Mouse (Mus musculus): ENCODE measurements at regions not wholly inside any gene's neighbourhood (a gene's known extent, or its start where the extent isn't known, plus 50 kb on each side); places are given as distances from the start of the nearest gene placed in this dataset.

GRCm38 (mm10) chr17:84028157-84028970 lies 159.4 kb downstream of the Zfp36l2 start:
- DNase-seq (ENCODE audit: low spot score), result peak; percentile 83

- DNase-seq (ENCODE audit: low spot score), result no peak
Measured at GRCm38 (mm10) chr17:84027275-84027674, 160.5 kb downstream of the Zfp36l2 start.

- peak; percentile 53 for DNase-seq (ENCODE audit: low spot score)
Measured at GRCm38 (mm10) chr17:84026110-84026509, 161.6 kb downstream of the Zfp36l2 start.

- no peak for DNase-seq (ENCODE audit: low spot score)
Measured at GRCm38 (mm10) chr17:84022358-84022757, 165.4 kb downstream of the Zfp36l2 start.

DNA sequence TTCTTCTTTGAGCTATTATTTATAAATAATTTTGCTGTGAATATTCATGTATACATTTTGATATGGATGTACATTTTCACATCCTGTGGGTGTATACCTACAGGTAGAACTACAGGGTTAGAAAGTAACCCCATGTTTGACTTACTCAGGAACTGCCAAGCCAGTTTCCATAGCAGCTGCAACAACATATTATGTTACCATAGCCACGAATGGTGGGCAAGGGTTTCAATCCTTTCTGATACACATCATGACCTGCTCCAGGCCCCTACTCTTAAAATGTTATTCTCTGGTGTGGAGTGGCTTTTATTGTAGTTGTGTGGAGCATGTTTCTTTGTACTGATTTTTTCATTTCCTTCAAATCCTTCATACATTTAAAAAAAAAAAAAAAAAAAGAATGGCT lies 168.9 kb downstream of the Zfp36l2 start:
- no peak for DNase-seq (ENCODE audit: low spot score)

DNA sequence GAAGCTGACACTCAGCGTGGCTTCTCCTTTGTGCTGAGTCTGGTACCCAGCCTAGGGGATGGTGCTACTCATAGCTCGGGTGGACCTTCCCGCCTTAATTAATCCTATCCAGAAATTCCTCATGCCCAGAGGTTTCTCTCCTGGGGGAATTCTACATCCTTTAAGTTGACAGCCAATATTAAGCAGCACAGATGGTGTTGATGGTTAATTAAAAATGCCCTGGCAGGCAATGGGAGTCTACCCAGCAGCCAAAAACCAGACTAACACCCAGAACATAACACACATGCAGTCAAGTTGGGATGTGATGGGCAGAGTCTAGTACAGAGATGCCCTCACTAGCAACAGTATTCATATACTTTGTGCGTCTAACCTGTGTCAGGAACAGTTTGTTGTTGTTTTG lies 169.9 kb downstream of the Zfp36l2 start:
- DNase-seq (ENCODE audit: low spot score), result no peak

DNA sequence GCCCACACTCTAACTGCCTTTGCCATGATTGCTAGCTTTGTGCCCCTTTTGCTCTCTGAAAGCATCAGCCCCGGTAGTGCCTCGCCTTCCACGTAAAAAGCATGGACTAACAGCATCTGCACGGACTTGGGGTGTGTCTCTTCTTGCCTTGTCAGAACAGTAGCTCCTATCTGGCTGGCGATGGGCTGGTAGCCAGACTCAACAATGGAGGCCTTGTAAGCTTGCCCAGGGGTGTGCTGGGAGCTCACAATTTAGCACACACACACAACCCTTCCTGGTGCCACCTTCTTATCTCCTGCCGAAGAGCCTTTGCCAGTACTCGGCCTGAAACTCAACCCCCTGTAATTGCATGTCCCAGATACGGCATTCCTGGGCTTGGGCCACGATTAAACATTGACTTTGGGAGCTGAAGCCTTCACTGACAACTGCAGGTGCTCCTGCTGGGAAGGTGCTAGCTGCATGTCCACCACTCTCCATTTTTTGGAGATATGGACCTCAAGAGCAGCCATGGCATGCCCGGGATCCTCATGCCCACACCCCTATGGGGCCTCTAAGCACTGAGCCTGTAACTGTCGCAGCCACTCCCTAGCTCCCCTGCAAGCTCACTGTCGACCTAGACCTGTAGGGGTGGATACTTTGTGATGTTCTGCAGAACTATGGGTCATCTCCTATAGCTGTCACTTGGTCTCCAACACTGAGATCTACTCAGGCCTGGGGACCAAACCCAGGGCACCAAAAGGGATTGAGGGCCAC lies 166.7 kb upstream of the Haao start:
- DNase-seq (ENCODE audit: low spot score), result no peak

GRCm38 (mm10) chr17:84010492-84011060 lies 162.8 kb upstream of the Haao start:
- no peak for DNase-seq (ENCODE audit: low spot score)

DNA sequence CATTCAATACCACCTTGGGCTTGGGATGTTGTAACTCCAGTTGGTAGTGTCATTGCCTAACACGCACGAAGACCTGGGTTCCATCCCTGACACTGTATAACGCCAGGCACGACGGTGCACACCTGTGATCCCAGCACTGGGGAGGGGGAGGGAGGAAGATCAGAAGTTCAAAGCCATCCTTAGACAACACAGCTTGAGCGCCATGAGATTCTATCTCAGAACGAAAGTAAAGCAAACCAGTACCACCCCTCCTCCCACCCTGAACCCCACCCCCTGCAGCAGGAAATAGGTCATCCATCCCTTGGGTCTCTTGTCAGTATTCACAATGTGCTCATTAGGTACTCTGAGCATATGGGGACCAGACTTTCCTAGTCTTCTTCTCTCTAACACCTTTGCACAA lies 162.2 kb upstream of the Haao start:
- DNase-seq (ENCODE audit: low spot score), result no peak

DNA sequence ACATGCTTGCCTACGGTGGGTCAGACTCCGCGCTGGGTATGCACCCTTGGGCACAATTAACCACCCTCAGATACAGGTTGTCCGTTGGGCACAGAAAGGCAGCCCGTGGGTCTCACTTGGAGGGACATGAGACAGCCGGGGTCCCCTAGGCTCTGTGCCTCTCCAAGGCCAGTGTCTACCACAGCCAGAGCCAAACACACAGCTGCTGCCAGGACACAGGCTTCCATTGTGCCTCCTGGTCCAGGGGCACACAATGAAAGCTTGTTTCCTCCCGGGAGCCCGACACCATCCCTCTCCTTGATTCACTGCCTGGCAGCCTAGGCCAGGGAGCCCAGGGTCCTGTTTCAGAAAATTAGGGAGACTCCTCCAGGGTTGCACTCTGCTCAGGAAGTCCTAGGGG lies 161.4 kb upstream of the Haao start:
- DNase-seq (ENCODE audit: low spot score), result peak; percentile 75

- DNase-seq (ENCODE audit: low spot score), result no peak
Measured at GRCm38 (mm10) chr17:84008682-84009052, 160.9 kb upstream of the Haao start.

- DNase-seq (ENCODE audit: low spot score), result no peak
Measured at GRCm38 (mm10) chr17:84008035-84008681, 160.4 kb upstream of the Haao start.

GRCm38 (mm10) chr17:84006748-84007147 lies 159.0 kb upstream of the Haao start:
- no peak for DNase-seq (ENCODE audit: low spot score)

DNA sequence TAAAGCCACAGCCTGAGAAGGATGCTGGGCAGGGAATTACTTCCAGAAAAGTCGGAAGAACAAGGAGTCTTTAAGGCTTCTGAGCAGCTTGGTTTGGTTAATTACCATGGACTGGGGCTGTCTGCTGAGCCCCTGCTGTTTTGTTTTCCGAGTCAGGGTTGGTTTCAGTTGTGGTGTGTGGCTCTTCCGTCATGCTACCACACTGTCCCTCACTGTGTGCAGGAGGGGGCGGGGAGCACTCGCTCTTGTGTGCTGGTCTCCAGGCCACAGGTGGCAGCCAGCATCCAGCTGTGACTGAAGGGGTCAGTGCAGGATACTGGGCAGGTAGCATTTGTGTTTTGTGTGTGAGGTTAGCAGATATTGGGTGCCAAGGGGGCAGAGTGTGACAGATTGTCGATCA lies 156.5 kb upstream of the Haao start:
- DNase-seq (ENCODE audit: low spot score), result no peak

- no peak for DNase-seq (ENCODE audit: low spot score)
Measured at GRCm38 (mm10) chr17:84003489-84004234, 155.9 kb upstream of the Haao start.

- DNase-seq (ENCODE audit: low spot score), result no peak
Measured at GRCm38 (mm10) chr17:84002939-84003338, 155.2 kb upstream of the Haao start.

DNA sequence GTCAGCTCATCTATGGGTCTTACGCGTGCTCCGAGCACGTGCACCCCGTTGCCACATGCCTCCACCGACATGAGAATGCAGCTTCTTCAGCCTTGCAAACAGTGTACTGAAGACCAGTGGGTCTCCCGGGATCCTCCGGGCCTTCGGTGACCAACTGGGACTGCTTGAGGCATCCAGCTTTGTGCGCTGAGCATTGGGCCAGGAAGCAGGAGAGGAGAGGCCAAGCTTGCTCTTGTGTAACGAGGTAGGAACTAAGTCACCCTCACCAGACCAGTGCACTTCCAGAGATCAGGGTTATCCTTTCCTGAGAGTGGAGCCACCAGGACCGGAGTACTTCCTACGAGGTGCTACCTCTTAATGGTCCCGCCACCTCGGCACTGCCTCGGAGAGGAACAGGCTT lies 154.6 kb upstream of the Haao start:
- DNase-seq (ENCODE audit: low spot score), result no peak

GRCm38 (mm10) chr17:84000115-84000514 lies 152.4 kb upstream of the Haao start:
- DNase-seq (ENCODE audit: low spot score), result no peak

GRCm38 (mm10) chr17:83998972-83999545 lies 151.3 kb upstream of the Haao start:
- no peak for DNase-seq (ENCODE audit: low spot score)

- DNase-seq (ENCODE audit: low spot score), result no peak
Measured at GRCm38 (mm10) chr17:83998341-83998740, 150.6 kb upstream of the Haao start.

GRCm38 (mm10) chr17:83997778-83998177 lies 150.0 kb upstream of the Haao start:
- peak; percentile 79 for DNase-seq (ENCODE audit: low spot score)

GRCm38 (mm10) chr17:83993028-83993427 lies 145.3 kb upstream of the Haao start:
- DNase-seq (ENCODE audit: low spot score), result no peak

All from layer of hippocampus, adult 11-12 months (tissue).